Mouse (Mus musculus): ENCODE data around the gene Cct4. TPM values are rescaled to one million over a fixed set of nuclear protein-coding genes. Genes with fewer than 3 reads are reported as not detected.
A peak's percentile ranks its signal among the peaks of the same experiment; 100 is the strongest.

Cct4 gene
- polyA plus RNA-seq, 2 experiments from 2014 or later, result 227 to 238 TPM

- ATAC-seq, result no peak
Measured at GRCm38 (mm10) chr11:22982846-22983245, 7.5 kb upstream of the Cct4 start.

- ATAC-seq, result no peak
Measured at GRCm38 (mm10) chr11:22985510-22985909, 4.8 kb upstream of the Cct4 start.

DNA sequence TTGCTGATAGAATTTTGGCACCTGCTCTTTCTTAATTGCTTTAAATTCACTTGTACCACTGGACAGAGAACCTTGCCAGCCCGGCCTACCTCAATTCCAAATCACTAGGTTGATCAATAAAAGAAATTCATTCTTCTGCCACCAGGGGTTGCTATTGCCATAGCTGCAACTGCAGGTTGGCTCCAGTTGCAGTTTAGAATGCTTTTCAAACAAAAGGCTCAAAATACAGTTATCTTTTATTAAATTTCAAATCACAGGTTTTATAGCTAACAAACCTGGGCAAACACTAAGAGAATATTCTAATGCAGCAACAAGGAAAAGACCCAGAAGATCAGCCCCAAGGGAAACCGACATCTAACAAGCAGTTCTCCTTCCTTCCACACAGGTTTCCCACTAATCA, 3.0 kb upstream of the Cct4 start:
- peak; percentile 58 for ATAC-seq

- ATAC-seq, result no peak
Measured at GRCm38 (mm10) chr11:22989786-22990185, 533 bp upstream of the Cct4 start.

DNA sequence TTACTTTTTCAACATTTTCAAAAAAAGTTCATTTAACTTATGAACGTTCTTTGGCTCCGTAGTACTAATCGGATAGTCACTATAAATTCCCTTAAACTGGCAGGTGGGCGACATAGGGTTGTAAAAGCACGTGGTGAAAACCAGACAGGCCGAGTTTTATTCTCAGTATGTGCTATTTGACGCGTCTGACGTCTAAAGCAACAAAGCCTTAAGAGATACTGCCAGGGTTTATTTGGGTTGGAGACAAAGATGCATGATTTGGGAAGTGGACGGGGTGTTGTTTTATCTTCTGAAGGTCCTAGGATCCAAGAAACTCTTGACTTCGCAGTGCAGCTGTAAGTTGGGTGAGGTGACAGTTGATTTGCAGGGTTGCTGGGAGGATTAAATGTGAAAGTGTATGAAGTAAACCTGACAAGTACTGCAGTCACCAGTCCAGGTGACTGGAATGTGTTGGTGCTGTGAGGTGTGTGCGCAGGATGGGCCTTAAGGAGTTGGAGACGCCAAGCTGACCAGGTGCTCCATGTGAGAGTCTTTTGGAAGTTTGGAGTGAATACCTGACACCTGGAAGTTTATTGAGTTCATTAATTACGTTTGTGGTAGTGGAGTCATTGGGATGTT, 1.0 kb downstream of the Cct4 start:
- ATAC-seq, result no peak

GRCm38 (mm10) chr11:22994271-22994670, 4.0 kb downstream of the Cct4 start:
- ATAC-seq, result no peak

GRCm38 (mm10) chr11:22995461-22995860, 5.1 kb downstream of the Cct4 start:
- ATAC-seq, result no peak

GRCm38 (mm10) chr11:22998308-22998707, 8.0 kb downstream of the Cct4 start:
- no peak for ATAC-seq

DNA sequence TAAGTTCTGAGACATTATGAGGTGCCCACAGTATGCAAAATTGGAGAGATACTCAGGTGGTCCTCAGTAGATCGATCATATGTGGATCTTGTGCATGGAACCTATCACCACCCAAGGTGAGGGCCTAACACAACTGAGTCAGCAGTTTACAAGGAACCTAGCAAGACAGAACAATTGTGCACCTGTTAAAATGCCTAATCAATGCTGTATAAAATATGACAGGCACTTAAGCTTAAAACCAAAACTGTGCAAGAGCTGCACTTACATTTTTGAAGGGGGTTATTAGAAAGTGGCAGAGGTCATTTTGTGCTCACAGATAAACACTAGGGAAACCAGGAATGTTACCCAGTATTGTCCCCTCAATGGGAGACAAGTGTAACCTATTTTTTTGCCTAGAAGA, 15.0 kb downstream of the Cct4 start:
- no peak for ATAC-seq

GRCm38 (mm10) chr11:23007166-23007480, 16.8 kb downstream of the Cct4 start:
- peak; percentile 24 for ATAC-seq

DNA sequence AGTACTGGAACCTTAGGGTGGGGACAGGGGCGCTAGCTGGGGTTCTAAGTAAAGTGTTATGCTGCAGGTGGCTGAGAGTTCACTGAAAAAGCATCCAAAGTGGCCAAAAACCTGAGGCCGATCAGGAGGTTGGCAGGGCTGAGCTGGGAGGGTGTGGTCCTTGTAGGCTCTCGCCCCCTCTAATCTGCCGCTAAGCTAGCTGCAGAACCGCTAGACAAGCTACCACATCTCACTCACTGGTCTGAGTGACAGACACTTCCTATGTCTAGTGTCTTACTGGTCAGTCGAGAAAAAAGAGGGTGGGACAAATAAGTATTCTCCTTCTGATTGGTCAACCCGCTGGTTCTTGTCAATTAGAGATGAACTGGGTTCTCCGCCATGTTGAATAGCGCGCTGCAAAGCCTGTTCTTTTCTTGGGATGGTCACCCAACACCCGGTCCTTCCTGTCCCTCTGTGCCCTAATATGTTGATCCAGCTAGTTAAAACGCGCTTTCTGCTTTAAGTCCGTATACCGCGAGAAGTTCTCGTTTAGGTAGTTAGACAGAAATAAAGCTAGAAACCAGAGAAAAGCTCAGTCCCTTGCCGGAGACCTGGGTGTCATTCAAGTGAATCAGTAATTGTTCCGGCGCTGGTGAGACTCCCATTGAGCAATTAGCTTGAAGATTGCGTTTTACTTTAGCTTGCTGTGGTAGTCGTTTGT, 17.3 kb downstream of the Cct4 start, which contains the start of gene Fam161a:
Fam161a (plus strand) TSS at position 51 of the 700 bp plus-strand sequence.
- ATAC-seq, result peak; percentile 95

DNA sequence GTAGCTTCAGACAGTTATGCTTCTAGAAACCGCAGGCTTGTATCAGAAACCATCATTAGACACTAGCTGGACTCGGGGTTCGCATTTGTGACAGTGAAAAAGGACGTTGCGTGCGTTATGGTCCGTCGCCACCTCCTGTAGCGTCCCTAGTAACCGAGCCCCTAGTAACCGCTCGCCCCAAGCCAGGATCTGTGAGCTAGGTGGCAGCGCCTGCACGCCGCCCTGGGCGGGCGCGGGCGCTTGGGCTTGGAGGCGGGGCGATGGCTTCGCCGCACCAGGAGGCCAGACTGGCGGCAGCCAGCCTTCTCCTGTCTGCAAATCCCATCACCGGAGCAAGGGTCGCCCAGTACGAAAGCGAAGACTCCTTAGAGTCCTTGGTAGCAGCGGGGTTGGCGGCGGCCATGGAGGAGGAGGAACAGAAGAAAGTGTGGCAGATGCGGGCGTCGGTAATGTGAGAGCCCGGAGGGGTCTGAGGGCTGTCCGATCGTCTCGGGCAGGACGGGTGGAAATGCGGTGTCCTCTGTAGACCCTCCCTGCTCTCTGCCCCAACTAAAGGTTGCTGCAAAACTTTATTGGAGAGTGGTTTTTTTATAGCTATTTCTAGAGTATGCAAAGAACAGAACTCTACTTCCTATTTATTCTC, 18.0 kb downstream of the Cct4 start:
- ATAC-seq, result peak; percentile 70

DNA sequence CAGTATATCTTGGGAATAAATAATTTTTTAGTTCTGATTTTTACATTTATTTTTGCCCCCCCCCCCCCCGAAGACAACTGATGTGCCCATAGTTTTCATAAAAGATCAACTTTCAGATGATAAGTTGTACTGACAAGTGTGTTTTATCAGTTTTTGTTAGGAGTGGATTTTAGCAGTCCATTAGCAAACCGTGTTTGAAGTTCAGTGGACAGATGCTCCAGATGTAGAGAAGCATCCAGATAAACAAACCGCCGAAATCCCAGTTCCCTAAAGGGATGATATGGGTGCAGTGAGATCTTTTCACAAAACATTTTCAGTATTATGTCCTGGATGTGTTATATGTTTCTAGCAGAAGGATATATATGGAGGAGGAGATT, 18.5 kb downstream of the Cct4 start:
- ATAC-seq, result no peak

DNA sequence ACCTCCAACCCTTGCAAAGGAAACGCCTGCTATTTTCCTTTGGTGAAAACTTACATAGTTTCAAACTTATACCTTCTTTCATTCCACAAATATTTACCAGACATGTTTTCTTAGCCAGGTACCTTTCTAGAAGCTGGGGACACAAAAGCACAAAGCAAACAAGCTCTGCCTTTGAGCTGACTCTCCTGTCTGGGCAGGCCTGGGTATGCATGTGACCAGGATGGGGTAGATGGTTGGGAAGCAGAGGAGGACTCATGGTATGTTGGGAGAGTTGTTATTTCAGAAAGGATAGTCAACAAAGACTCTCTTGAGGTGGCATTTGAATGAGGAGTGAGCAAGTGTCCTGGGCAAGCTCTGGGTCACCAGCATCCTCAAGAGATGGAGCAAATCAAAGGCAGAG, 22.8 kb downstream of the Cct4 start:
- no peak for ATAC-seq

DNA sequence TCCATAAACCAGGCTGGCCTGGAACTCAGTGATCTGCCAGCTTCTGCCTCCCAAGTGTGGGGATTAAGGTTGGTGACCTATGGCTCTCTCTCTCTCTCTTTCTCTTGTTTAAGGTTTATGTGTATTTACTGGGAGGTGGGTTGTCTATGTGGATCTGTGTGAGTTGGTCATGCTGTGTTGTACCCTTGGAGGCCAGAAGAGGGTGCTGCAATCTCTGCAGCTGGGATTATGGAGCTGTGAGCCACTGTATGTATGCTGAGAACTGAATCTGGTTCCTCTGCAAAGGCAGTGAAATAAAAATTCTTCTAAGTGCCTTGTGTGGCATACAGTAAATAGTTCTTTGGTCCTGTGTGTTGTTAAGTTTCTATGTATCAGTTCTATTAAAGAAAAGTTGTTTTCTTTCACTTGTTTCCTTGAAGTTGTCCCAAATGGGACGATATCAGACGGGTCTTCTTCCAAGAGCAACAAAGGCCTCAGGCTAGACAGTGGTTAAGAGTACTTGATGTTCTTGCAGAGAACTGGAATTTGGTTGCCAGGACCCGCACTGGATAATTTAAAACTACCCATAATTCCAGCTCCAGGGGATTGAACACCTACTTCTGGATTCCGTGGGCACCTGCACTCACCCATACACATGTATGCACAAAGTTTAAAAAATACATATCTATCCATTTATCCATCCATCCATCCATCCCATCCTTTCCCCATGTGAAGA, 23.4 kb downstream of the Cct4 start:
- ATAC-seq, result no peak

DNA sequence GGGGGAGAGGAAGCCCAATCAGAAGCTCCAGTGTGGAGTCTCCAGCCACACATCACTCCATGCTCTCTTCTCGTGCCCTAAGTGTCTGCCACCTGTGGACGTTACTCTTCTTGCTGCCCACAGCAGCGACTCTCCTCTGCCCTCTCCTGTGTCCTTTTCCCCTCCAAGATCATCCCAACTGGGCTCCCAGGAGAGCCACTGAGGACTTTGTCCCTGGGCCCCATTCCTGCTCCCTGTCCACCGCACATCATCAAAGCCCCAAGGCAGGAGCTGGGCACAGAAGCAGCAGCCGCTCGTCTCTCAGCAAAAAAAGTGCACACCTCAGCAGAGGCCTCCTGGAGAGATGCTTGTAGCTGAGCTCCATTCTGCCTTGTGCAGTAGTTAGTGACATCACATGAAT, 24.7 kb downstream of the Cct4 start:
- no peak for ATAC-seq

DNA sequence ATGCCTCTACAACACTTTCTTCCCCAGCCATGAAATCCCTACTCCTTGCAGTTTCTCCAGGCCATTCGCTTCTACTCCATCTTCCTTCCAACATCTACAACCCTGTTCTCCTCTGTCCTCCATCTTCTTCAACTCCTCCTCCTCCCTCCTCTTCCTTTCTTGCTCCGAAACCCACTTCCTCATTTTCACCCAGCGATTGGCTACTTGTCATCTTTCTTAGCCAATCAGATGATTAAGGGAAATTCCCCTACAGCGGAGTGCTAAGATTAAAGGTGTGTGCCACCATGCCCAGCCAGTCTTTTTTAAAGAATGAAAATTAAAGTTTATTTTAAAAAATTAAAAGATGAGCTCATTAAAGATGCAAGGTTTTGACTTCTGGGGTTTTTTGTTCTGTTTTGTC, 27.6 kb downstream of the Cct4 start:
- ATAC-seq, result no peak

GRCm38 (mm10) chr11:23020116-23020770, 29.9 kb downstream of the Cct4 start:
- ATAC-seq, result no peak

DNA sequence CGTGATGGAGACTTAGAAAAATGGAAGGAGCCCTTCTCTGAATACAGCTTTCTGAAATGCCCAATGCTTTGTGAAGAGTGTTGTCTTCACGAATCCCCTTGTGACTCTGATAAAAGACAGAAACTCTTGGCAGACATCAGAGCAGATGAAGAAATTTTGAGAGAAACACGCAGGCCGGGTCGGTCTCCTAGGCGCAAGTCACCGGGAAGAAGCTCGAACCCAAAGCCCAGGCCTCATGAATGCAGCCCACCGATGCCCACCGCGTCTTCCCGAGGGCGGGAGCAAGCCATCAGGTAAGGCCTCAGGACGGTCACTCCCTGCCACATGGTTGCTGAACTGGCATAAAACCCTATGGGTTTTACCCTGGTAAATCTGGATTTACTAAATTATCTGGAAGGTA, 30.5 kb downstream of the Cct4 start:
- ATAC-seq, result no peak

DNA sequence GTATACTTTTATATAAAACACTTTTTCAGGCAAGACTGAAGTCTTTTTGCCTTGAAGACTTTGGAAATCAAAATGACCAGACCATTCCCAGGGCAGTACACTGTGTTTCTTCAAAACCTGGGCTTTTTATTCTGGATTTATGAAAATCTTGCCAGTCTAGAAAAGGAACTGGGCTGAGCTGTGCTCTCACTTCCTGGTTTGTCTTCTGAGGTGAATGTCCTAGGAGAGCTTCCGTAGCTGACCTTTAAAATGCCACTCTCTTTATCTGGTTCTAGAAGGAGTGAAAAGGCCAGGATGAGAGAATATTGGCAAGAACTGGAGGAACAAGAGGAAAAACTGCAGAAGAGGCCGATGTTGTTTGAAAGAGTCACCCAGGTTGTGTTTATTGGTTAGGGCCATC, 32.8 kb downstream of the Cct4 start:
- no peak for ATAC-seq

GRCm38 (mm10) chr11:23024169-23024568, 33.9 kb downstream of the Cct4 start:
- no peak for ATAC-seq

- no peak for ATAC-seq
Measured at GRCm38 (mm10) chr11:23028957-23029356, 38.6 kb downstream of the Cct4 start.

DNA sequence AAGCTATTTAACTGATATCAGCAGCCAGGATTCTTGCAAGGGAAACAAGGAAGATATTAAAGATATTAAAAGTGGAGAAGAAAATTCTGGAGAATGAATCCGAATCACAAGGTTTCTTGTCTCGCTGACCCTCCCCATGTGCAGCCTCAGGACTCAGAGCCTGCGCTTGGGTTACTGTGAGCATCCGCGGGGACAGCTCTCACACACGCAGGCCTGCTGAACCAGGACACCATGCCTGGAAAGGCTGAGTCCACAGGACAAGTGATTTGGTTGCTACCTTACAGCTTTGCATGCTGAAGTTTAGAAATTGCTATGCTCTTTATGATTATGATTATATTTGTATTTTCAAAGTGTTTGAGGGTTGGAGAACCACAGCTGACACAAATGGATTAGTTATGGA, 39.1 kb downstream of the Cct4 start:
- no peak for ATAC-seq
